Mouse (Mus musculus) spleen, adult 2 months (tissue): ENCODE data around the gene Cyp39a1.

Experiments
- CTCF ChIP-seq: fragments of 200-500 bp; IDR thresholded peaks from 2 replicates; pipeline ENCODE4 v1.5.1; 2011; ENCODE audit warnings: mild to moderate bottlenecking, inconsistent platforms; ENCODE audit not compliant: insufficient read depth, insufficient read length, insufficient replicate concordance; ENCODE audit errors: extremely low read depth
- POLR2A ChIP-seq: fragments of 200-500 bp; IDR thresholded peaks from 2 replicates; pipeline ENCODE4 v1.6.1; 2011; ENCODE audit warnings: low read depth, low read length, inconsistent platforms

DNA sequence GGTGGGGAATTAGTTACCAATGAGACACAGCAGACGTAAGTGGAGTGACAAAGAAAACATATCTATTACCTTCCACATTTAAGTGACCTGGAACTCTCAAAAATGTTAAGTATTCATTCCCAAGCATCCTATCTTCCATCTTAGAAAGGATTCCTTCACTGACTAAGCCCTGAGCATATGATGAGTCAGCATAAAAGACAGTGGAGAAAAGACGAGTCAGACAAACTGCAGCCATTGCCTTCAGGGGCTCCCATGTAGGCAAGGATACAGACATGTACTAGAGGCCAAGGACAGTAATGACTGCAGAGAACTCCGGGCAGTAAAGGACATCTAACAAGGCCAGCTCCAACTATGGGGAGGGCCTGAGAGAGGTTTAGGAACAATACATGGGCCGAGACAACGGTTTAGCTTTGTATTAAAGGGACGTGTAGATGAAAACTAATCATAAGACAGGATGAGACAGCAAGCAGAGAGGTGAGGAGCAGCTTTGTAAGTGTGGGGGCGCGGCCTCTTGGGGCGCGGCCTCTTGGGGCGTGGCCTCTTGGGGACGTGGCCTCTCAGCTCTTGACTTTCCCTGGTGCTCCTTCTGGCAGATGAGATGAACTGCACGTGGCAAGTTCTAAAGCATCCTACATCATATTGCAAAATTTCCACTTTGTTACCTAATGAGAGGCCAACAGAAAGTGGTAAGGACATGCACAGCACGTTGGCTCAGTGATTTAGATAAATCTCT is 15.7 kb upstream of the Cyp39a1 start:
- TF ChIP-seq CTCF (no peak), POLR2A (no peak)
